Mouse (Mus musculus) liver, postnatal 0 days (tissue): ENCODE data around the gene Itgb2l.

ENCODE experiments used
- CTCF ChIP-seq: sonication (generic); IDR thresholded peaks from 2 replicates; pipeline ENCODE4 v1.5.1; 2016; ENCODE audit warnings: antibody characterized with exemption, low read depth
- EP300 ChIP-seq: IDR thresholded peaks from 2 replicates; pipeline ENCODE4 v1.6.1; 2016; ENCODE audit warnings: antibody characterized with exemption, low read depth, mild to moderate bottlenecking

DNA sequence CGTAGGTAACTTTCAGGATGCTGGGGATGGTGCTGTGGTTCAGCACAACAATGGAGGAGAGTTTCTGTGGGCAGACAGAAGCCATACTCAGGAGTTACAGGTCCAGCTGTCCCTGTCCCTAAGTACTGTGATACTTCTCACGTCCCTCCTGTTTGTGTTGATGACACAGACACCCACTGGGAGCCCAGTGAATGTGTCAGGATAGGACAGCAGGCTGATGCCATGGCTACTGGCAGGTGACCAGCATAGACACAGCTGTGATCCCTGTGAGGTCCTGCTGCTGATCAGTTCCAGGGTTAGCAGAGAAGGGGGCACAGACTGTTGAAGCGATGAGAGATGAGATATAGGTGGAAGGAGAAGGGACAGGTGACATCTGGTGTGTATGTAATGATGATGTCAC lies 14.4 kb downstream of the Itgb2l start:
- no peak for TF ChIP-seq CTCF
- no peak for TF ChIP-seq EP300
